Mouse (Mus musculus) lung, embryonic 15.5 days (tissue): ENCODE measurements around the gene Ost4. TPM values are rescaled to one million over a fixed set of nuclear protein-coding genes. Genes with fewer than 3 reads are reported as not detected.

Experiments used
- ATAC-seq: fragments of 200-750 bp; cut with Nextera tagmentation; 2 replicates; pipeline ENCODE4 v1.8.0; 2017; ENCODE audit warnings: moderate number of reproducible peaks, borderline replicate concordance; ENCODE audit not compliant: low FRiP score, low TSS enrichment; ENCODE audit errors: extremely low read depth
- H3K27ac ChIP-seq: fragments of 300-500 bp; sonication (generic); 2 replicates; pipeline ENCODE4 v1.5.1; 2015; ENCODE audit warnings: moderate library complexity, mild to moderate bottlenecking, inconsistent platforms
- H3K27me3 ChIP-seq: fragments of 300-500 bp; sonication (generic); 2 replicates; pipeline ENCODE4 v1.6.1; 2015; ENCODE audit warnings: inconsistent platforms
- H3K36me3 ChIP-seq: fragments of 300-500 bp; sonication (generic); 2 replicates; pipeline ENCODE4 v1.6.1; 2015; ENCODE audit warnings: inconsistent platforms
- H3K4me1 ChIP-seq: fragments of 300-500 bp; sonication (generic); 2 replicates; pipeline ENCODE4 v1.6.1; 2015; ENCODE audit warnings: inconsistent platforms
- H3K4me2 ChIP-seq: fragments of 300-500 bp; sonication (generic); 2 replicates; pipeline ENCODE4 v1.6.1; 2015; ENCODE audit warnings: inconsistent platforms, mild to moderate bottlenecking, moderate library complexity
- H3K4me3 ChIP-seq: fragments of 300-500 bp; sonication (generic); 2 replicates; pipeline ENCODE4 v1.5.1; 2015; ENCODE audit warnings: mild to moderate bottlenecking, inconsistent platforms
- H3K9ac ChIP-seq: fragments of 300-500 bp; sonication (generic); 2 replicates; pipeline ENCODE4 v1.6.1; 2015; ENCODE audit warnings: inconsistent platforms
- H3K9me3 ChIP-seq: fragments of 300-500 bp; sonication (generic); 2 replicates; pipeline ENCODE4 v1.6.1; 2016; ENCODE audit warnings: inconsistent platforms
- WGBS: fragments of 180-500 bp; shearing (Covaris S2); methylation state at CpG from one replicate; pipeline ENCODE4 v1.1.7; 2015; 5-methylcytosine and 5-hydroxymethylcytosine counted together
- polyA plus RNA-seq: library from polyadenylated mRNA; unstranded; fragments of >200 nt; fragmentation: Nextera tagmentation; extraction: Ambion mirVana; gene quantifications from 2 replicates; pipeline ENCODE4 v1.2.1, GENCODE M21; 2015

The Ost4 gene
- polyA plus RNA-seq, 1 experiment from 2014 or later = 421 TPM

GRCm38 (mm10) chr5:30867712-30868111 is 39.9 kb downstream of the Ost4 start, which contains the start of gene Tmem214:
Gene Tmem214 (plus strand): TSS chr5:30868012.
- H3K27me3 ChIP-seq = no peaks in the 10 kb centered on the region
- no peak within 1 kb of the TSS for H3K9ac ChIP-seq
- ATAC-seq = no peak
- 0 out of 2 replicates have a peak within 1 kb of the TSS, but pooled peaks have one; percentile 83 for H3K4me3 ChIP-seq
- WGBS = 92% methylated on average over 3 of the region's 3 CpGs
- H3K4me1 ChIP-seq = peaks cover 16% of the 10 kb centered on the region
- H3K27ac ChIP-seq = no peak within 1 kb of the TSS
- peaks cover 17% of the 10 kb centered on the region for H3K36me3 ChIP-seq
- peak within 1 kb of the TSS; percentile 66 for H3K4me2 ChIP-seq
- no peaks in the 10 kb centered on the region for H3K9me3 ChIP-seq

- ATAC-seq = no peak
Measured at GRCm38 (mm10) chr5:30866871-30867270, 40.7 kb downstream of the Ost4 start.

GRCm38 (mm10) chr5:30864322-30864721 is 43.3 kb downstream of the Ost4 start:
- Histone ChIP-seq H3K27ac (no peak overlapping the region), H3K4me2 (no peak overlapping the region), H3K36me3 (no peaks in the 10 kb centered on the region), H3K9ac (no peak overlapping the region), H3K4me3 (no peak overlapping the region), H3K4me1 (peaks cover 6% of the 10 kb centered on the region), H3K9me3 (no peaks in the 10 kb centered on the region), H3K27me3 (no peaks in the 10 kb centered on the region)
- 39% methylated on average over 15 of the region's 15 CpGs for whole genome bisulfite sequencing
- ATAC-seq = no peak; the same call in 1 of the 2 replicates

More at GRCm38 (mm10) chr5:30866871-30867270, 40.7 kb downstream of the Ost4 start:
- Histone ChIP-seq H3K9ac (no peak overlapping the region), H3K27ac (no peak overlapping the region), H3K4me2 (no peak overlapping the region), H3K27me3 (no peaks in the 10 kb centered on the region), H3K4me1 (peaks cover 16% of the 10 kb centered on the region), H3K9me3 (no peaks in the 10 kb centered on the region), H3K36me3 (peaks cover 9% of the 10 kb centered on the region), H3K4me3 (no peak overlapping the region)
- WGBS = 83% methylated on average over 3 of the region's 3 CpGs

GRCm38 (mm10) chr5:30863852-30864251 is 43.7 kb downstream of the Ost4 start:
- H3K27me3 ChIP-seq = no peaks in the 10 kb centered on the region
- H3K9ac ChIP-seq = no peak overlapping the region
- H3K4me3 ChIP-seq = no peak overlapping the region
- WGBS = 37% methylated on average over 4 of the region's 4 CpGs
- H3K4me2 ChIP-seq = no peak overlapping the region
- H3K27ac ChIP-seq = no peak overlapping the region
- no peaks in the 10 kb centered on the region for H3K9me3 ChIP-seq
- H3K4me1 ChIP-seq = peaks cover 1% of the 10 kb centered on the region
- no peaks in the 10 kb centered on the region for H3K36me3 ChIP-seq
- ATAC-seq = peak; percentile 59; the same call in 1 of the 2 replicates

- H3K4me3 ChIP-seq = no peak overlapping the region
- H3K4me1 ChIP-seq = peaks cover 6% of the 10 kb centered on the region; the same call in 1 of the 2 replicates
- no peak overlapping the region for H3K4me2 ChIP-seq
- H3K36me3 ChIP-seq = no peaks in the 10 kb centered on the region
- no peaks in the 10 kb centered on the region for H3K27me3 ChIP-seq
- no peak overlapping the region for H3K27ac ChIP-seq
- H3K9ac ChIP-seq = no peak overlapping the region
- WGBS = 64% methylated on average over 2 of the region's 2 CpGs
- no peak for ATAC-seq
- no peaks in the 10 kb centered on the region for H3K9me3 ChIP-seq
Measured at GRCm38 (mm10) chr5:30856124-30856523, 51.5 kb downstream of the Ost4 start.

Other genes with a start within 250 kb of the Ost4 start
- 332 and 343 TPM in 2 replicates for gene Cenpa, start 241.0 kb downstream of the Ost4 start, polyA plus RNA-seq
- 4.8 and 5.3 TPM in 2 replicates for gene Dpysl5, start 196.2 kb downstream of the Ost4 start, polyA plus RNA-seq
- gene Mapre3, start 93.1 kb downstream of the Ost4 start, polyA plus RNA-seq = 19.4 and 21.7 TPM in 2 replicates
- gene Tmem214, start 39.8 kb downstream of the Ost4 start, polyA plus RNA-seq = 78.4 and 79.8 TPM in 2 replicates
- 20.4 and 21.0 TPM in 2 replicates for gene Agbl5, start 19.1 kb downstream of the Ost4 start, polyA plus RNA-seq
- gene Emilin1, start 5.6 kb upstream of the Ost4 start, polyA plus RNA-seq = 228 and 233 TPM in 2 replicates
- 11.8 and 14.6 TPM in 2 replicates for gene Khk, start 13.6 kb upstream of the Ost4 start, polyA plus RNA-seq
- gene Cgref1, start 37.8 kb upstream of the Ost4 start, polyA plus RNA-seq = 2.3 and 2.4 TPM in 2 replicates
- 135 TPM in 2 replicates for gene Preb, start 52.6 kb upstream of the Ost4 start, polyA plus RNA-seq
- 0.29 and 0.35 TPM in 2 replicates for gene Tcf23, start 60.9 kb upstream of the Ost4 start, polyA plus RNA-seq
- gene Atraid, start 140.5 kb upstream of the Ost4 start, polyA plus RNA-seq = 149 and 154 TPM in 2 replicates
- gene Slc5a6, start 141.1 kb upstream of the Ost4 start, polyA plus RNA-seq = 7.8 and 8.1 TPM in 2 replicates
- gene Cad, start 147.0 kb upstream of the Ost4 start, polyA plus RNA-seq = 27.5 and 29.6 TPM in 2 replicates
- not detected in 2 replicates for gene Dnajc5g, start 198.5 kb upstream of the Ost4 start, polyA plus RNA-seq
- 0.25 and 0.29 TPM in 2 replicates for gene Slc30a3, start 200.4 kb upstream of the Ost4 start, polyA plus RNA-seq
- gene Trim54, start 208.9 kb upstream of the Ost4 start, polyA plus RNA-seq = 0.36 and 0.70 TPM in 2 replicates
- gene Ucn, start 231.0 kb upstream of the Ost4 start, polyA plus RNA-seq = not detected in 2 replicates
- 51.3 and 60.6 TPM in 2 replicates for gene Mpv17, start 246.5 kb upstream of the Ost4 start, polyA plus RNA-seq